Mouse (Mus musculus): ENCODE measurements around the gene Flnc. TPM values are rescaled to one million over a fixed set of nuclear protein-coding genes. Genes with fewer than 3 reads are reported as not detected.
A peak's percentile ranks its signal among the peaks of the same experiment; 100 is the strongest.

Gene Flnc
- polyA plus RNA-seq, 1 experiment from 2014 or later: 2.0 TPM

DNA sequence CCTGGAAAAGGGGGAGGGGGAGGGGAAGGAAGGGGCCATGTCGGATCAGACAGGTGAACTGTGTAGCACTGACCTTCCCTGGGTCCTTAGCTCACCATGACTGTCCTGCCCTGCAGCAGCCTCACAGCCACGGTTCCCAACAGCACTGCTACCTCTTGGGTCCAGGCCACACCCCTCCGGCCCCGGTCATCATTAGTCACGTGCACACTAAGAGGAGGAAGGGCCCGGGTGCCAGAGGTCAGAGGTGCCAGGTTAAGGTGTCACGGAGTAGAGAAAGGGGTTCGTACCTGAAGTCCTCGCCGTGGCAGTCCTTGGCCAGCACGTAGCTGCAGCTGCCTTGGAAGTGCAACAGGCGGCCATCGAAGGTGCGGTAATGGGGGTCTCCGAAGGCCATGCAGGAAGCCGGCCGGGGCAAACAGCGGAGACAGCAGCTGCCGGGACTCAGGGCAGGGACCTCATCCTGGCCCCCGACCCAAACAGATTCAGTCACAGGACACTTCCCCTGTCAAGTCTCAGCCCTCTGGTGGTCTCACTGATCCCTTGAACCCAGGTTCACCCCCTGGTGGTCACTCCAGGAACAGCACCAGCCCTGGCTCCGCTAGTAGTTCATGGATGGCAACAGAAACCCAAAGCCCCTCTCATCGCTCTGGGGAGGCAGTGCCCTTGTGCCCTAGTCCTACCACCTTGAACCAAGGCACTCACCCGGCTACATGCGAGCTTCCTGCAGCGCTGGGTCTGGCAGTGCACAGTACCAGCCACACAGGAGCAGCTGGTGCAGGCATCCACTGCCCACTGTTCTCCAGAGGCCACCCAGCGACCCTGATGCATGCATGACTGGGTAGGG is 51.9 kb downstream of the Flnc start:
- ATAC-seq: peak; percentile 50; the same call in 1 of the 2 replicates
- Histone ChIP-seq H3K27me3 (ENCODE audit: control insufficient read depth, insufficient read depth, low read depth, low read length) (peaks cover 19% of the 10 kb centered on the region), H3K4me1 (ENCODE audit: control insufficient read depth, insufficient read depth, low read length) (peaks cover 4% of the 10 kb centered on the region; the same call in 1 of the 2 replicates), H3K36me3 (ENCODE audit: control insufficient read depth, insufficient read depth, low read length) (no peaks in the 10 kb centered on the region), H3K4me2 (ENCODE audit: low read length) (peak overlapping the region; percentile 55), H3K9ac (ENCODE audit: low read depth, low read length) (peak overlapping the region; percentile 41; the same call in 1 of the 2 replicates), H3K9me3 (replicated peaks; ENCODE audit: control insufficient read depth, low read length, poor library complexity, severe bottlenecking) (no peaks in the 10 kb centered on the region), H3K27ac (ENCODE audit: low read length) (no peak overlapping the region), H3K4me3 (ENCODE audit: low read depth, low read length) (peak overlapping the region; percentile 20; the same call in 1 of the 2 replicates)
- 7% methylated on average over 26 of the region's 26 CpGs for WGBS

DNA sequence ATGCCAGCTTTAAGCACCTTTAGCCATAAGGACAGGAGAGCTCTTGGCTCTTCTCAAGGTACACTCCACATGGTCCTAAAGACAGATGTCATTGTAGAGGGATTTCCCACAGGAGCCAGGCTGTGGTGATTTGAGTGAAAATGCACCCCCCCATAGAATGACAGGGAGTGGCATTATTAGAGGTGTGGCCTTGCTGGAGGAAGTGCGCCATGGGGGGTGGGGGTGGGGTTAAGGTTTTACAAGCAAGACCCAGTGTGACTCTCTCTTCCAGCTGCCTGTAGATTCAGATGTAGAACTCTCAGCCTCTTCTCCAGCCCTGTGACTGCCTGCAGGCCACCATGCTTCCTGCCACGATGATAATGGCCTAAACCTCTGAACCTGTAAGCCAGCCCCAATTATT is 52.9 kb downstream of the Flnc start:
- WGBS: 38% methylated on average over 2 of the region's 2 CpGs
- no peak for ATAC-seq

DNA sequence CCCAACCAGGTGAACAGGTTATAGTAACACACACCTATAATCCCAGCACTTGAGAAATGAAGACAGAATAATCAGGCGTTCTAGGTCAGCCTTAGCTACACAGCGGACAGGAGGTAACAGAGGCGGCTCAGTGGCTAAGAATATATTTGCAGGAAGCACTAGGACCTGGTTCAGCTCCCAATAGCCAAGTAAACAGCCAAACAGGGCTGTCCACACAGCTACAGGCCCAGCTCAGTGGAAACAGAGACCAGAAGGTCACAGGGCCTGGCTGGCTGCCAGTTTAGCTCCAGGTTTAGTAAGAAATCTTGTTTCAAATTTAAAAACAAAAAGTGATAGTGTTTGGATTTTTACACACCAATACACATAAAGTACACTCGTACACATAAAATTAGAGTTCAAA is 61.0 kb downstream of the Flnc start:
- H3K4me3 ChIP-seq (ENCODE audit: low read depth, low read length): no peak overlapping the region
- no peak overlapping the region for H3K4me2 ChIP-seq (ENCODE audit: low read length)
- no peaks in the 10 kb centered on the region for H3K4me1 ChIP-seq (ENCODE audit: control insufficient read depth, insufficient read depth, low read length)
- no peak overlapping the region for H3K9ac ChIP-seq (ENCODE audit: low read depth, low read length)
- peaks cover 21% of the 10 kb centered on the region for H3K27me3 ChIP-seq (ENCODE audit: control insufficient read depth, insufficient read depth, low read depth, low read length)
- 91% methylated on average over 4 of the region's 4 CpGs for WGBS
- H3K9me3 ChIP-seq (replicated peaks; ENCODE audit: control insufficient read depth, low read length, poor library complexity, severe bottlenecking): no peaks in the 10 kb centered on the region
- H3K36me3 ChIP-seq (ENCODE audit: control insufficient read depth, insufficient read depth, low read length): no peaks in the 10 kb centered on the region
- ATAC-seq: no peak
- H3K27ac ChIP-seq (ENCODE audit: low read length): no peak overlapping the region

More for the DNA sequence above, 52.9 kb downstream of the Flnc start:
- H3K9ac ChIP-seq (ENCODE audit: low read depth, low read length): no peak overlapping the region
- H3K27me3 ChIP-seq (ENCODE audit: control insufficient read depth, insufficient read depth, low read depth, low read length): peaks cover 19% of the 10 kb centered on the region
- H3K4me2 ChIP-seq (ENCODE audit: low read length): no peak overlapping the region
- H3K36me3 ChIP-seq (ENCODE audit: control insufficient read depth, insufficient read depth, low read length): no peaks in the 10 kb centered on the region
- H3K4me3 ChIP-seq (ENCODE audit: low read depth, low read length): no peak overlapping the region
- peaks cover 4% of the 10 kb centered on the region; the same call in 1 of the 2 replicates for H3K4me1 ChIP-seq (ENCODE audit: control insufficient read depth, insufficient read depth, low read length)
- no peaks in the 10 kb centered on the region for H3K9me3 ChIP-seq (replicated peaks; ENCODE audit: control insufficient read depth, low read length, poor library complexity, severe bottlenecking)
- no peak overlapping the region for H3K27ac ChIP-seq (ENCODE audit: low read length)

DNA sequence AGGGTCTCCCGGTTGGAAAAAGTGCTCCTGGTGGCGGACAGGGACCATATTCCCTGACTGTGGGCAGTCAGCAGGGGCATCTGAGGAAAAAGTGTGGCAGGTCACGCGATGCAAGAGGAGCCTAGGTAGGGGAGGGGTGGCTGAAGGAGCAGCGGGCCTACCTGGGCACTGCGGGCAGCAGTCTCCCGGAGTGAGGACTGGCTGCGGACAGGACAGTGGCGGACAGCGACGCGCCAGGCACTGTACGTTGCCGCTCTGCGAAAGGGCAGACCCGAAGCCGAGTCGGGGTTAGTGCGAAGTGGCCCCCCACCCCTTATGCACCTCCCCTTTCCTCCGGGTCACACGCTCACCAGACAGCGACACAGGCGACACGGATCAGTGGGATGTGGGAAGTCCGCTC is 63.2 kb downstream of the Flnc start:
- no peak overlapping the region for H3K4me3 ChIP-seq (ENCODE audit: low read depth, low read length)
- 0 out of 2 replicates have a peak overlapping the region, but pooled peaks have one; percentile 16 for H3K4me2 ChIP-seq (ENCODE audit: low read length)
- no peak for ATAC-seq
- H3K27me3 ChIP-seq (ENCODE audit: control insufficient read depth, insufficient read depth, low read depth, low read length): peaks cover 21% of the 10 kb centered on the region
- no peak overlapping the region for H3K27ac ChIP-seq (ENCODE audit: low read length)
- H3K9ac ChIP-seq (ENCODE audit: low read depth, low read length): no peak overlapping the region
- no peaks in the 10 kb centered on the region for H3K36me3 ChIP-seq (ENCODE audit: control insufficient read depth, insufficient read depth, low read length)
- H3K9me3 ChIP-seq (replicated peaks; ENCODE audit: control insufficient read depth, low read length, poor library complexity, severe bottlenecking): no peaks in the 10 kb centered on the region
- 13% methylated on average over 25 of the region's 25 CpGs for WGBS
- H3K4me1 ChIP-seq (ENCODE audit: control insufficient read depth, insufficient read depth, low read length): no peaks in the 10 kb centered on the region

DNA sequence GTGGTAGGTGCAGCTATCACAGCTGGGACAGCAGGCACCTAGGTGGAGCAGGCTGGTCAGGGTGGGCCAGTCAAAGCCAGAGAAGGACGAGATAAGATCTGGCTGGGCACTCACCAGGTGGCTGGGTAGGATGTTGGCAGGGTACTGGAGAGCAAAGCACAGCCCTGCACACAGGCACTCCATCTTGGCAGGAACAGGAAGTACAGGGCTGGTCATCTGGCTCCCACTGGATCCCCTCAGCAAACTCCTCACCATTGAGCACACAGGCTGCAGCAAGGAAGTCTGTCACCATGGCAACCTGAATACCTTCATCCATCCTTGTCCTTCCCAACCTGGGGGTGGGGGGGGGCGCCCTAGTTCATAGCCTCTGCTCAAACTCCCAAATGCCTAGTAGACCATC is 64.7 kb downstream of the Flnc start:
- H3K27ac ChIP-seq (ENCODE audit: low read length): no peak overlapping the region
- H3K27me3 ChIP-seq (ENCODE audit: control insufficient read depth, insufficient read depth, low read depth, low read length): peaks cover 21% of the 10 kb centered on the region
- H3K9ac ChIP-seq (ENCODE audit: low read depth, low read length): no peak overlapping the region
- H3K4me2 ChIP-seq (ENCODE audit: low read length): no peak overlapping the region
- WGBS: 37% methylated on average over 2 of the region's 2 CpGs
- no peaks in the 10 kb centered on the region for H3K36me3 ChIP-seq (ENCODE audit: control insufficient read depth, insufficient read depth, low read length)
- H3K4me3 ChIP-seq (ENCODE audit: low read depth, low read length): no peak overlapping the region
- peak; percentile 57 for ATAC-seq
- no peaks in the 10 kb centered on the region for H3K9me3 ChIP-seq (replicated peaks; ENCODE audit: control insufficient read depth, low read length, poor library complexity, severe bottlenecking)
- H3K4me1 ChIP-seq (ENCODE audit: control insufficient read depth, insufficient read depth, low read length): no peaks in the 10 kb centered on the region

DNA sequence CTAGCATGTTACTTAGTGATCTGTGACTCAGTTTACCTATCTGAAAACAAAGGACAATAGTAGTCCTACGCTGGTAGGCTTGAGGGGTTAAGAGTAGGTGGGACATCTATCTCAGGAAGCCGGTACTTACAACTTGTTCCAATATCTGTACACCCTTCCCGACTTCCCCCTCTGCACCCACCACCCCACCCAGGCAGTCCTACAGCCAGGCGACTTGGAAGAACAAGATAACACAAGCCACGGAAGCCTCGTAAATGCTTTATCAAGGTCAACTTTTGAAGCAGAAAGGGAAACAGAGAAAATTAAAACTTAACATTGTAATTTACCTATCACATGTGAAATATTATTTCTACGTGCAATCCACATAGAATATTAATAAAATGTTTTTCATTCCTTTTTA is 67.1 kb downstream of the Flnc start:
- no peaks in the 10 kb centered on the region for H3K9me3 ChIP-seq (replicated peaks; ENCODE audit: control insufficient read depth, low read length, poor library complexity, severe bottlenecking)
- H3K36me3 ChIP-seq (ENCODE audit: control insufficient read depth, insufficient read depth, low read length): no peaks in the 10 kb centered on the region
- no peak overlapping the region for H3K27ac ChIP-seq (ENCODE audit: low read length)
- H3K4me1 ChIP-seq (ENCODE audit: control insufficient read depth, insufficient read depth, low read length): no peaks in the 10 kb centered on the region
- H3K27me3 ChIP-seq (ENCODE audit: control insufficient read depth, insufficient read depth, low read depth, low read length): peaks cover 21% of the 10 kb centered on the region
- WGBS: 94% methylated on average over 7 of the region's 7 CpGs
- no peak overlapping the region for H3K4me2 ChIP-seq (ENCODE audit: low read length)
- H3K9ac ChIP-seq (ENCODE audit: low read depth, low read length): no peak overlapping the region
- H3K4me3 ChIP-seq (ENCODE audit: low read depth, low read length): no peak overlapping the region
- ATAC-seq: no peak

DNA sequence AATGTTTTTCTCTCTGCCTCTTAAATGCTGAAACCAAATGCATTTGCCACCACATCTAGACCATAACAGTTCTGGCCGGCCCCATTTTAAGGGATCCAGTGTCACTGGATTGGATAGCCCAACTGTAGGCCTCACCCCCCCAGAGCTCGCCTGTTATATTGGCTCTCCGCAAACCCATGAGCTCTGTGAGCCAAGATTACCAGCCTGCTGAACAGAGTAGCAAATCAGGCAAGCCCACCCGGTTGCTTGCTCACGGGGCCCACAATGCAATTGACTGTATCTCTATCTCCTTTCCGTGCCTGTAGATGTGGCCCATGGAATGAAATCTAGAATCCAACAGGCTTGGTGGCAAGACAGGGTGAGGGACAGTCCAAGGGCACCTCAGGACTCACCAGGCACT is 67.8 kb downstream of the Flnc start:
- Histone ChIP-seq H3K4me1 (ENCODE audit: control insufficient read depth, insufficient read depth, low read length) (no peaks in the 10 kb centered on the region), H3K4me3 (ENCODE audit: low read depth, low read length) (no peak overlapping the region), H3K27ac (ENCODE audit: low read length) (no peak overlapping the region), H3K36me3 (ENCODE audit: control insufficient read depth, insufficient read depth, low read length) (no peaks in the 10 kb centered on the region), H3K9me3 (replicated peaks; ENCODE audit: control insufficient read depth, low read length, poor library complexity, severe bottlenecking) (no peaks in the 10 kb centered on the region), H3K4me2 (ENCODE audit: low read length) (no peak overlapping the region), H3K27me3 (ENCODE audit: control insufficient read depth, insufficient read depth, low read depth, low read length) (peaks cover 17% of the 10 kb centered on the region), H3K9ac (ENCODE audit: low read depth, low read length) (no peak overlapping the region)
- WGBS: 89% methylated on average over 6 of the region's 6 CpGs
- ATAC-seq: no peak

DNA sequence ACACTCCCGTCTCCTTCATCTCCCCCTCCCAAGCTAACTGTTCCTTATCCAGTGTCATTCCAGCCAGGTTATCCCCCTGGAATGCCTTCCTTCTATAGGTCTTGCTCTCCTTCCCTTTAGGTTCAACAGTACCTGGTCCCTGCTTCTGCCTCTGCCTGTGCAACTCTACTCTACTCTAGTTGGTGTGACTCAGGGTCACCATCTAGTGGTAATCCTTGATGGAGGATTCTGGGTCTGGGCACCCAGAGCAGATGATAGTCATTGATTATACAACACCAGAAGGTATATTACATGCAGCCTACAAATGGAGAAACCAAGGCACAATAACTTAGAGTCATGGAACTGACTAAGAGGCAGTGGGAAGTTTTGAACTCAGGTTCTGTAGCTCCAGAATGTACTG is 68.5 kb downstream of the Flnc start:
- ATAC-seq: no peak
- Histone ChIP-seq H3K27me3 (ENCODE audit: control insufficient read depth, insufficient read depth, low read depth, low read length) (peaks cover 15% of the 10 kb centered on the region), H3K36me3 (ENCODE audit: control insufficient read depth, insufficient read depth, low read length) (no peaks in the 10 kb centered on the region), H3K9me3 (replicated peaks; ENCODE audit: control insufficient read depth, low read length, poor library complexity, severe bottlenecking) (no peaks in the 10 kb centered on the region), H3K4me2 (ENCODE audit: low read length) (no peak overlapping the region), H3K4me3 (ENCODE audit: low read depth, low read length) (no peak overlapping the region), H3K9ac (ENCODE audit: low read depth, low read length) (no peak overlapping the region), H3K4me1 (ENCODE audit: control insufficient read depth, insufficient read depth, low read length) (no peaks in the 10 kb centered on the region), H3K27ac (ENCODE audit: low read length) (no peak overlapping the region)
- 93% methylated on average over 1 of the region's 1 CpGs for WGBS

DNA sequence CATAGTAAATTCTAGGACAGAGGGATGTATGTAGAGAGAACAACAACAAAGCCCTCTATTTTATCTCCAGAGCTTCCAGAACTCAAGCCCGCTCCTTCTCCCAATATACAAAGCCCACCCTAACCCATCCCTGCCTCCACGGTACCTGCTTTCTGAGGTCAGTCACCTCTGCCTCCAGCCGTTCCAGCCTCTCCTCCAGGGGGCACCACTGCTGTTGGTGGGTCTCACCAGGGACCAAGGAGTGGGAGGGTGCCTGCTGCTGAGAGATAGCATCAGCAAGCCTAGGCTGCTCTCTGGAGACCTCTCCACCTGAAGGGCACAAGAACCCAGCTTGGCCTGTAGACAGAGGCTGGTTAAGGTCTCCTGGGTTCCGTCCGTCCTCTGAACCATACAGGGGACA is 72.4 kb downstream of the Flnc start:
- Histone ChIP-seq H3K4me1 (ENCODE audit: control insufficient read depth, insufficient read depth, low read length) (0 out of 2 replicates have a peak, but pooled peaks cover 4% of the 10 kb centered on the region), H3K36me3 (ENCODE audit: control insufficient read depth, insufficient read depth, low read length) (no peaks in the 10 kb centered on the region), H3K9me3 (replicated peaks; ENCODE audit: control insufficient read depth, low read length, poor library complexity, severe bottlenecking) (no peaks in the 10 kb centered on the region), H3K9ac (ENCODE audit: low read depth, low read length) (no peak overlapping the region), H3K27me3 (ENCODE audit: control insufficient read depth, insufficient read depth, low read depth, low read length) (peaks cover 15% of the 10 kb centered on the region), H3K4me3 (ENCODE audit: low read depth, low read length) (no peak overlapping the region), H3K27ac (ENCODE audit: low read length) (no peak overlapping the region), H3K4me2 (ENCODE audit: low read length) (no peak overlapping the region)
- WGBS: 93% methylated on average over 5 of the region's 5 CpGs
- ATAC-seq: no peak

Data from midbrain, embryonic 16.5 days (tissue).